Mouse (Mus musculus) lung, embryonic 16.5 days (tissue): Measurements from ENCODE around the gene Trim26. TPM values are rescaled to one million over a fixed set of nuclear protein-coding genes. Genes with fewer than 3 reads are reported as not detected.
A peak's percentile ranks its signal among the peaks of the same experiment; 100 is the strongest.
"Not testable (repeated sequence)": the region's sequence is repeated elsewhere in the genome, so short reads cannot be mapped to it uniquely, and the experiment has no call there.

Experiments
- ATAC-seq: fragments of 200-750 bp; cut with Nextera tagmentation; 2 replicates; pipeline ENCODE4 v1.8.0; 2017; ENCODE audit warnings: low read depth, mild to moderate bottlenecking, moderate library complexity
- H3K27ac ChIP-seq: fragments of 300-500 bp; sonication (generic); 2 replicates; pipeline ENCODE4 v1.5.1; 2014; ENCODE audit warnings: mild to moderate bottlenecking, control low read depth, low read length
- H3K27me3 ChIP-seq: fragments of 300-500 bp; sonication (generic); 2 replicates; pipeline ENCODE4 v1.6.1; 2014; ENCODE audit warnings: low read depth, low read length, mixed read lengths; ENCODE audit not compliant: control insufficient read depth, insufficient read depth
- H3K36me3 ChIP-seq: fragments of 300-500 bp; sonication (generic); 2 replicates; pipeline ENCODE4 v1.6.1; 2014; ENCODE audit warnings: low read length; ENCODE audit not compliant: control insufficient read depth, insufficient read depth
- H3K4me1 ChIP-seq: fragments of 300-500 bp; sonication (generic); replicated peaks from 2 replicates; pipeline ENCODE4 v1.6.1; 2014; ENCODE audit warnings: low read length, mixed read lengths; ENCODE audit not compliant: control insufficient read depth, insufficient read depth
- H3K4me2 ChIP-seq: fragments of 300-500 bp; sonication (generic); 2 replicates; pipeline ENCODE4 v1.6.1; 2014; ENCODE audit warnings: low read depth, low read length, control low read depth
- H3K4me3 ChIP-seq: fragments of 300-500 bp; sonication (generic); 2 replicates; pipeline ENCODE4 v1.5.1; 2014; ENCODE audit warnings: mild to moderate bottlenecking, low read length, control low read depth
- H3K9ac ChIP-seq: fragments of 300-500 bp; sonication (generic); 2 replicates; pipeline ENCODE4 v1.6.1; 2014; ENCODE audit warnings: low read length, control low read depth
- H3K9me3 ChIP-seq: fragments of 300-500 bp; sonication (generic); 2 replicates; pipeline ENCODE4 v1.6.1; 2016; ENCODE audit warnings: low read length; ENCODE audit not compliant: control insufficient read depth
- WGBS: fragments of 180-500 bp; shearing (Covaris S2); extraction: QIAGEN DNeasy Blood & Tissue Kit; methylation state at CpG from one replicate; pipeline ENCODE4 v1.1.7; 2014; 5-methylcytosine and 5-hydroxymethylcytosine counted together
- polyA plus RNA-seq: library from polyadenylated mRNA; unstranded; fragments of >200 nt; fragmentation: Nextera tagmentation; extraction: Ambion mirVana; gene quantifications from 2 replicates; pipeline ENCODE4 v1.2.1, GENCODE M21; 2015

The Trim26 gene
- polyA plus RNA-seq, 1 experiment from 2014 or later = 40.6 TPM

DNA sequence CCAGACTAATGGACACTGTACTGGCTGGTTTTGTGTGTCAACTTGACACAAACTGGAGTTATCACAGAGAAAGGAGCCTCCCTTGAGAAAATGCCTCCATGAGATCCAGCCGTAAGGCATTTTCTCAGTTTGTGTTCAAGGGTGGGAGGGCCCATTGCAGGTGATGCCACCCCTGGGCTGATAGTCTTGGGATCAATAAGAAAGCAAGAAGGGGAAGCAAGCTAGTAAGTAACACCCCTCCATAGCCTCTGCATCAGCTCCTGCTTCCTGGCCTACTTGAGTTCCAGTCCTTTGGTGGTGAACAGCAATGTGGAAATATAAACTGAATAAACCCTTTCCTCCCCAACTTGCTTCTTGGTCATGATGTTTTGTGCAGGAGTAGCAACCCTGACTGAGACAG lies 54.6 kb downstream of the Trim26 start:
- ATAC-seq, H3K27me3 ChIP-seq, H3K9me3 ChIP-seq, H3K9ac ChIP-seq, H3K36me3 ChIP-seq, H3K27ac ChIP-seq, H3K4me2 ChIP-seq, H3K4me3 ChIP-seq, H3K4me1 ChIP-seq: not testable (repeated sequence)
- WGBS = 79% methylated on average over 1 of the region's 1 CpGs

DNA sequence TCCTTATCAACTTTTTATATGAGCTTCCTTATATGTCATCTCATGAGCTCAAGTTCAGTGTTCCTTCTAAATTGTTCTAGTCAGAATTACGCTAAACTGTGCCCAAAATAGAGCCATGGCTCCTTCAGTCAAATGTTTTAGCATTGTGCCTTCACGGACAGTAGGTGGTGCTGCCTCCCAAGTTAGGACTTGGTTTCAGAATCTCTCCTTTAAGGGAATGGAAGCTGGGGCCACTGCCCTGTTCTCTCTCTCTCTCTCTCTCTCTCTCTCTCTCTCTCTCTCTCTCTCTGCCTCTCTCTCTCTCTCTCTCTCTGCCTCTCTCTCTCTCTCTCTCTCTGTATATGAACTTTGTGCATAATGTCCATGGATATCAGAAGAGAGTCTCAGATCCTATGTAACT lies 55.4 kb downstream of the Trim26 start:
- Histone ChIP-seq H3K4me2 (no peak overlapping the region), H3K27me3 (no peaks in the 10 kb centered on the region), H3K9me3 (no peaks in the 10 kb centered on the region), H3K9ac (no peak overlapping the region), H3K36me3 (no peaks in the 10 kb centered on the region), H3K27ac (no peak overlapping the region), H3K4me3 (no peak overlapping the region), H3K4me1 (no peaks in the 10 kb centered on the region)
- 0 out of 2 replicates have a peak, but pooled peaks have one; percentile 41 for ATAC-seq
- WGBS = 13% methylated on average over 2 of the region's 2 CpGs

DNA sequence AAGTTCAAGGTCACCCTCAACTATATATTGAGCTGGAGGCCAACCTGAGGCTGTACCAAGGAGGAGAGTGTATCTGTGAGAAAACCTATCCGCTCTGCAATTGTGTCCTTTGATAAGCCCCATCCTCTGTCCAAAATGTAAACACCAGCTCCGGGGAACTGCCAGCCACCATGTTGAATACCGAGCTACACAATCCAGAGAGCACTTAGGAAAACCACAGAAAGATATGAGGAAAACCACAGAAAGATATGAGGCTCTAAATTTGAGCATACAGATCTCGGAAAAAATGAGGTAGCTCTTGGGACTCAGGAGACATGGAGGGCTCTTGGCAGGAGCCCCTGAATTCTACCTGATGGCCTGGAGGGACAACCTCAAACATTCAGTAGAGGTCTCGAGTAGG lies 56.5 kb downstream of the Trim26 start:
- 25% methylated on average over 5 of the region's 5 CpGs for WGBS
- Histone ChIP-seq H3K9ac (no peak overlapping the region), H3K4me3 (no peak overlapping the region), H3K27me3 (no peaks in the 10 kb centered on the region), H3K4me2 (no peak overlapping the region), H3K4me1 (no peaks in the 10 kb centered on the region), H3K9me3 (no peaks in the 10 kb centered on the region), H3K36me3 (no peaks in the 10 kb centered on the region), H3K27ac (no peak overlapping the region)
- ATAC-seq = no peak

DNA sequence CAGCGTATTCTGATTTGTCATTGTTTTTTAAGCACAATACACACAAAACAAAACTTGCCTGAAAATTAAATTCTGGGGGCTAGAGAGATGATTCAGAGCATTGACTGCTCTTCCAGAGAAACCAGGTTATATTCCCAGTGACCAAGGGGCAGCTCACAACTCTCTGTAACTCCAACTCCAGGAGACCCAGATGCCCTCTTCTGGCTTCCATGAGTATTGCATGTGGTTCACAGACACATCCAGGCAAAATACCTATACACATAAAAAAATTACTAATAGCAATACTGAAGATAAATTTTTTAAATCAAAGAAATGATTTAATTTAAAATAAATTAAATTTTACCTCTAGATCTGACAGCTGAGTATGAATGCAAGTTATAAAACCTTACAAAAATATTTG lies 59.6 kb downstream of the Trim26 start:
- H3K9me3 ChIP-seq = no peaks in the 10 kb centered on the region
- no peaks in the 10 kb centered on the region for H3K27me3 ChIP-seq
- H3K27ac ChIP-seq = no peak overlapping the region
- no peak overlapping the region for H3K4me2 ChIP-seq
- no peaks in the 10 kb centered on the region for H3K4me1 ChIP-seq
- no peak for ATAC-seq
- H3K36me3 ChIP-seq = no peaks in the 10 kb centered on the region
- no peak overlapping the region for H3K4me3 ChIP-seq
- 87% methylated on average over 1 of the region's 1 CpGs for WGBS
- H3K9ac ChIP-seq = no peak overlapping the region

DNA sequence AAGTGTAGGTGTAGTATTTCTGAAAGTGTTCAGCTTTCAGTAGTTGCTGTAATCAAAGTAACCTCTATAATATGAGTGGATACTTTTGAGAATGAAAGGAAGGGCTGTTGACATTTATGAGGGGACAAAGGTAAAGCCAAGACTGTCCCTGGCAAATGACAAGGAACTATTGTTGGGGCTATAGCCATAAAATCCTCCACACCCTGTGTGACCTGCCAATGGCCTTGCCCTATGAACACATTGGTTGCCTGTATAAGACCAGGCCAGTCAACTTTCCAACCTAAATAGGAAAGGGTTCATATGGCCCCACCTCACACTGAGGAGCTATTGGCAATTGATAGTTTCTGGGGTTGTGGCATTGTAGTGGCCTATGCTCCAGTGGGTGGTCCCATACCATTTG lies 60.1 kb downstream of the Trim26 start:
- no peak overlapping the region for H3K4me3 ChIP-seq
- no peak overlapping the region for H3K4me2 ChIP-seq
- no peaks in the 10 kb centered on the region for H3K9me3 ChIP-seq
- no peaks in the 10 kb centered on the region for H3K4me1 ChIP-seq
- H3K27me3 ChIP-seq = no peaks in the 10 kb centered on the region
- H3K36me3 ChIP-seq = no peaks in the 10 kb centered on the region
- H3K27ac ChIP-seq = no peak overlapping the region
- H3K9ac ChIP-seq = no peak overlapping the region
- no peak for ATAC-seq

DNA sequence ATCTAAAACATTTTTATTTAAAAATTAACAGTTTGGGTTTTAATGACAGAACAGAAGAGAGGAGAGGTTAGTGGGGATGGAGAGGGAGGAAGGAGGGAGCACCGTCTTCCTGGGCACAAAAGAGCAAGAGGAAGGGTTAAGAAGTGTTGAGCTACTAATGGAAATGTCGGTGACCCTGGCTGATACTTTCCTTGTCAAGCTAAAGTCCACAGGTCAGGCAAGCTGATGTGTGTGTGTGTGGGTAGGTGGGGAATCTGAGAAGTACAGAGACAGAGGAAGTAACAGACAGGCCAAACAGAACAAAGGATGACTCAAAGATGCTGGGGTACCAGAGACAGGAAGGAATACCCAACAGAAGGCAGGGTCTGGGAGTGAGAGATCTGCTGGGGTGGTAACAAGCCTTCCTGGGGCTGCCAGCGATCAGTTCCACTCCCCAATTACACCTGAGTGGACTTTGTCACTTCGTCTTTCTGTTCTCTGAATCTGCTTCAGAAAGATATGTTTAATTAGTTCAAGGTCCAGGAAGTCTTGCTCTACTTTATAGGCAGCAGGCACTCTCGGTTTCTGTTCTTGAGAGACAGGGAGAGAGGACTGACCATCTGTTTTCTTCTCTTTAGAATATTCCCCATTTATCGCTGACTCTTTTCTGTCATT lies 60.7 kb downstream of the Trim26 start, which contains the start of gene Trim31:
Trim31 (plus strand) TSS at position 567 of the 654 bp plus-strand sequence.
- Histone ChIP-seq H3K4me1 (no peaks in the 10 kb centered on the region), H3K27ac (no peak within 1 kb of the TSS), H3K36me3 (no peaks in the 10 kb centered on the region), H3K4me2 (no peak within 1 kb of the TSS), H3K4me3 (no peak within 1 kb of the TSS), H3K9me3 (no peaks in the 10 kb centered on the region), H3K27me3 (no peaks in the 10 kb centered on the region), H3K9ac (no peak within 1 kb of the TSS)
- ATAC-seq = no peak
- WGBS = 52% methylated on average over 6 of the region's 6 CpGs

DNA sequence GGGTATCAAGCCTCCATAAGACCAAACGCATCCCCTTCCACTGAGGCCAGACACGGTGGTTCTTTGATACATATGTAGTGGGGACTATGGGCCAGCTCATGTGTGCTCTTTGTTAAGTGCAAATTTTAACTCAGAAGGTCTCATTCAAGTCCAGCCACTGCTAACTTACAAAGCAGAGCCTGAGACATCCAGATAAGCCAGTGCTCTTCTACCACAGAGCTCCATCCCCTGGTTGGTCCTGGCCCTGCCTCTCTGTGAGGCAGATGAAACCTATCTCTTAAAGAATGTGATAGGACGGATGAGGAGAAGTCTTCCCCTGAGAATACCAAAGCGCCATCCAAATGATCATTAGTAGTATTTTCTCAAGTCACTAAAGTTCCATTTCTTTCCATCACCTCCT lies 62.4 kb downstream of the Trim26 start:
- Histone ChIP-seq H3K4me3 (no peak overlapping the region), H3K9me3 (no peaks in the 10 kb centered on the region), H3K4me2 (no peak overlapping the region), H3K36me3 (no peaks in the 10 kb centered on the region), H3K27me3 (no peaks in the 10 kb centered on the region), H3K27ac (no peak overlapping the region), H3K9ac (no peak overlapping the region), H3K4me1 (no peaks in the 10 kb centered on the region)
- WGBS = 73% methylated on average over 4 of the region's 4 CpGs
- no peak for ATAC-seq

DNA sequence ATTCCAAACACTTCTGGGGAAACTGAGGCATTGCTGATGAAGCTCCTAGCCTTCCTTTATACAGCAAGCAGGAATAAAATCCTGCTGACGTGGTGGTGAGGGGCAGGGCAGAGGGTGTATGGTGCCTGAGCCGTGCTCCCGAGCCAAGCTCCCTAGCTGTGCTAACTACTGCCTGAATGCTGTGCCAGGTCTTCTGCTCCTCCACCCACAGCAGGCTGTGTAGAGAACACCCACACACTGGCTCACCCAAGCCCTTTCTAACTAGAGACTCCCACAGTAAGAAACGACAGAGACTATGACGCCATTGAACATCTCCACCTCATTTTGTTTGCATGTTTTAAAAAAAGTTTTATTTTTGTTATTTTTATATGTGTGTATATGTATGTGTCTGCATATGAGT lies 63.1 kb downstream of the Trim26 start:
- Histone ChIP-seq H3K4me2 (no peak overlapping the region), H3K27ac (no peak overlapping the region), H3K9ac (no peak overlapping the region), H3K4me1 (no peaks in the 10 kb centered on the region), H3K9me3 (no peaks in the 10 kb centered on the region), H3K36me3 (no peaks in the 10 kb centered on the region), H3K27me3 (no peaks in the 10 kb centered on the region), H3K4me3 (no peak overlapping the region)
- 72% methylated on average over 5 of the region's 5 CpGs for WGBS
- no peak for ATAC-seq

DNA sequence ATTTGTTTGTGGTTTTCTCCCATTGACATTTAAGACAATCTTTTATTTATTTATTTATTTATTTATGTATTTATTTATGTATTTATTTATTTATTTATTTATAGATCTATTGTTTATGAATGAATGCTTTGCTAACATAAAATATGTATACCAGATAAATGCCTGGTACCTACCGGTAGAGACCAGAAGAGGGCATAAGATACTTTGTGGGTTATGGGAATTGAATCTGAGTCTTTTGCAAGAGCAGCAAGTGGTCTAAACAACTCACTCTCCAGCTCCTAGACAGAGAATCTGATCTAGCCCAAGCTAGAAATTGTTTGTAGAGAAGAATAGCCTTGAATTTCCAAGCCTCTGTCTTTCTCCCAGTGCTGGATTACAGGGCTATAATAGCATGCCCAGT lies 63.8 kb downstream of the Trim26 start:
- no peaks in the 10 kb centered on the region for H3K36me3 ChIP-seq
- no peaks in the 10 kb centered on the region for H3K27me3 ChIP-seq
- ATAC-seq = no peak
- no peak overlapping the region for H3K27ac ChIP-seq
- no peak overlapping the region for H3K4me3 ChIP-seq
- H3K9ac ChIP-seq = no peak overlapping the region
- WGBS = 18% methylated on average over 1 of the region's 1 CpGs
- H3K9me3 ChIP-seq = no peaks in the 10 kb centered on the region
- H3K4me1 ChIP-seq = no peaks in the 10 kb centered on the region
- H3K4me2 ChIP-seq = no peak overlapping the region

DNA sequence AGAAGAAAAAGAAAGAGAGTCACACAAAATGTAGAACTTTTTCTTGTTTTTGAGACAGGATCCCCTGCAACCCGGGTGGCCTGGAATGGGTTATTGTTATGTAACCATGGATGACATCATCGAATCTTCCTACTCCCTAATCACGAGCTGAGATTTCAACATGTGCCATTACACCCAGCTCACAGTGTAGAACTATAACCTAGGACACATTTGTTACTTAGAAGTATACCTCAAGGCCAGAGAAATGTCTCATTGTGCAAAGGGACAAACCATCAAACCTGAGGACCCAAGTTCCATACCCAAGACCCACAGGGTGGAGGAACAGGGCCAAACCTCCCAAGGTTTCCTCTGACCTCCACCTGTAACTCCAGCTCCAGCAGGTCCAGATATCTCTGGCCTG lies 66.7 kb downstream of the Trim26 start:
- no peaks in the 10 kb centered on the region for H3K27me3 ChIP-seq
- WGBS = 58% methylated on average over 3 of the region's 3 CpGs
- ATAC-seq = no peak

More for the DNA sequence above, 66.7 kb downstream of the Trim26 start:
- Histone ChIP-seq H3K4me1 (no peaks in the 10 kb centered on the region), H3K4me2 (no peak overlapping the region), H3K27ac (no peak overlapping the region), H3K4me3 (no peak overlapping the region), H3K36me3 (no peaks in the 10 kb centered on the region), H3K9ac (no peak overlapping the region), H3K9me3 (no peaks in the 10 kb centered on the region)
